Mouse (Mus musculus) heart, embryonic 15.5 days (tissue): ENCODE results near the gene Gcg. TPM values are rescaled to one million over a fixed set of nuclear protein-coding genes. Genes with fewer than 3 reads are reported as not detected.

Experiments used
- ATAC-seq: fragments of 200-750 bp; cut with Nextera tagmentation; replicated peaks from 2 replicates; pipeline ENCODE4 v1.8.0; 2017; ENCODE audit warnings: low read depth, moderate TSS enrichment; ENCODE audit not compliant: insufficient number of reproducible peaks, insufficient read depth, low FRiP score
- H3K27ac ChIP-seq: fragments of 300-500 bp; sonication (generic); 2 replicates; pipeline ENCODE4 v1.5.1; 2015; ENCODE audit warnings: mild to moderate bottlenecking, inconsistent platforms
- H3K27me3 ChIP-seq: fragments of 300-500 bp; sonication (generic); 2 replicates; pipeline ENCODE4 v1.6.1; 2015; ENCODE audit warnings: inconsistent platforms
- H3K36me3 ChIP-seq: fragments of 300-500 bp; sonication (generic); 2 replicates; pipeline ENCODE4 v1.6.1; 2015; ENCODE audit warnings: mild to moderate bottlenecking, inconsistent platforms
- H3K4me1 ChIP-seq: fragments of 300-500 bp; sonication (generic); replicated peaks from 2 replicates; pipeline ENCODE4 v1.6.1; 2015; ENCODE audit warnings: inconsistent platforms
- H3K4me2 ChIP-seq: fragments of 300-500 bp; sonication (generic); 2 replicates; pipeline ENCODE4 v1.6.1; 2015; ENCODE audit warnings: inconsistent platforms, mild to moderate bottlenecking, moderate library complexity
- H3K4me3 ChIP-seq: fragments of 300-500 bp; sonication (generic); 2 replicates; pipeline ENCODE4 v1.5.1; 2015; ENCODE audit warnings: mild to moderate bottlenecking, inconsistent platforms
- H3K9ac ChIP-seq: fragments of 300-500 bp; sonication (generic); 2 replicates; pipeline ENCODE4 v1.6.1; 2015; ENCODE audit warnings: mild to moderate bottlenecking, inconsistent platforms
- H3K9me3 ChIP-seq: fragments of 300-500 bp; sonication (generic); replicated peaks from 2 replicates; pipeline ENCODE4 v1.6.1; 2016; ENCODE audit warnings: inconsistent platforms
- WGBS: fragments of 180-500 bp; shearing (Covaris S2); methylation state at CpG from one replicate; pipeline ENCODE4 v1.1.7; 2015; ENCODE audit warnings: mixed read lengths; 5-methylcytosine and 5-hydroxymethylcytosine counted together
- polyA plus RNA-seq: library from polyadenylated mRNA; unstranded; fragments of >200 nt; fragmentation: Nextera tagmentation; extraction: Ambion mirVana; gene quantifications from 2 replicates; pipeline ENCODE4 v1.2.1, GENCODE M21; 2015

Gene Gcg
- polyA plus RNA-seq = not detected in 2 replicates

DNA sequence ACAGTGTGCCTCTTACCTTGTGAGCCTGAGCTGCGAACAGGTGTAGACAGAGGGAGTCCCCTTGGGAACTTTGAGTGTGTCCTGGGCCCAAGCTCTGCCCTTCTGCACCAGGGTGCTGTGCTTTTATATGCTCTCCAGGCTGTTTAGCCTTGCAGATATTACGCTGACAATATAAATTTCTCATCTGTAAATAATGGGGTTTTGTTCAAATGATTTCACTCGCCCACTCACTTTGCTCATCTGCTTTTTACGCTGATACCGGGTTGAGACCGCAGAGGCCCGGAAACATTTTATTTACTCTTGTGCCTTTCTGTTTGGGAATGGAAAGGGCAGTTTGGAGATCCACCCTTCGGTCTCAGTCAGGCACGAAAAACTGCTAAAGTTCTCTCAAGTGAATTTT lies at the start of gene Gcg:
Gene Gcg (minus strand): TSS at position 101 of the 400 bp plus-strand sequence.
- no peaks in the 10 kb centered on the region for H3K4me1 ChIP-seq
- no peak for ATAC-seq
- 86% methylated on average over 9 of the region's 9 CpGs for WGBS
- no peak within 1 kb of the TSS for H3K27ac ChIP-seq
- H3K4me2 ChIP-seq = no peak within 1 kb of the TSS
- H3K9ac ChIP-seq = no peak within 1 kb of the TSS
- no peaks in the 10 kb centered on the region for H3K9me3 ChIP-seq
- no peaks in the 10 kb centered on the region for H3K27me3 ChIP-seq
- H3K36me3 ChIP-seq = no peaks in the 10 kb centered on the region
- H3K4me3 ChIP-seq = no peak within 1 kb of the TSS

DNA sequence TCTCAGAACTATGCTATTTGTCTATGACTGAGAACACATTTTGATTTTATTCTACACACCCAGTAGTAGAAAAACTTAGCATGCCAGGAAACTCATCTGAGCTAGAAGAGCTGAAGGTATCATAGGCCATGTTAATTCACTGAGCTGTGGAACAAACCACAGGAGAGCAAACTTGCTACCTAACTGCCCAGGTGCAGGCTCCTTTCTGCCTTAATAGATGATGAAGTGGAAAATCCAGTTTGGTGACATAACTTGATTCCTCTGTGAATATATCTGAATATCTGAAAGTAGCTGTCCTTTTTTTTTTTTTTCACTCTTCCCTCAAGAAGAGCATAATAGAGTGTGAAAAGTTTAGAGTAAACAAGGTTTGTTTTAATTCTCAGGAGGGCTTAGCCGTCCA lies 47.6 kb upstream of the Gcg start:
- H3K27ac ChIP-seq = no peak overlapping the region
- ATAC-seq = no peak
- H3K27me3 ChIP-seq = no peaks in the 10 kb centered on the region
- no peak overlapping the region for H3K4me2 ChIP-seq
- H3K9me3 ChIP-seq = no peaks in the 10 kb centered on the region
- H3K36me3 ChIP-seq = no peaks in the 10 kb centered on the region
- no peak overlapping the region for H3K4me3 ChIP-seq
- 62% methylated on average over 1 of the region's 1 CpGs for WGBS
- H3K4me1 ChIP-seq = no peaks in the 10 kb centered on the region
- no peak overlapping the region for H3K9ac ChIP-seq

DNA sequence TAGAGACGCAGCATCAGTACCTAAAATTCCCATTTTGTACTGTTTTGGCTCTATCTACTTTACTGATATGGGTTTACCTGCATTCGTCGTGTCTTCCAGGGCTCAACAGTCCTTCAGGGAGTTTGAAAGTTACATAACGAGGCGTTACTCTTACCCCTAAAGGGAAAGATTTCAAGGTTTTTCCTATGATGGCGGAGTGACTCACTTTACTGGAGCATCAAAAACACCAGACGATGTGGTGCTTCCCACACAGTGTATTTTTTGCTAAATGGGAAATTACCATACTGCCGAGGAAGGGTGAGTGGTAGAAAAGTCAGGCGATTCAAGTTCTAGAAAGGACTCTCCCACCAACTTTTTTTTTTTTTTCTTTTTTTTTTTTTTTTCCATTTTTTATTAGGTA lies 42.9 kb upstream of the Gcg start:
- Histone ChIP-seq H3K27me3 (no peaks in the 10 kb centered on the region), H3K27ac (no peak overlapping the region), H3K36me3 (no peaks in the 10 kb centered on the region), H3K9me3 (no peaks in the 10 kb centered on the region), H3K4me2 (no peak overlapping the region), H3K4me1 (no peaks in the 10 kb centered on the region), H3K4me3 (no peak overlapping the region), H3K9ac (no peak overlapping the region)
- WGBS = 87% methylated on average over 9 of the region's 9 CpGs
- ATAC-seq = no peak

DNA sequence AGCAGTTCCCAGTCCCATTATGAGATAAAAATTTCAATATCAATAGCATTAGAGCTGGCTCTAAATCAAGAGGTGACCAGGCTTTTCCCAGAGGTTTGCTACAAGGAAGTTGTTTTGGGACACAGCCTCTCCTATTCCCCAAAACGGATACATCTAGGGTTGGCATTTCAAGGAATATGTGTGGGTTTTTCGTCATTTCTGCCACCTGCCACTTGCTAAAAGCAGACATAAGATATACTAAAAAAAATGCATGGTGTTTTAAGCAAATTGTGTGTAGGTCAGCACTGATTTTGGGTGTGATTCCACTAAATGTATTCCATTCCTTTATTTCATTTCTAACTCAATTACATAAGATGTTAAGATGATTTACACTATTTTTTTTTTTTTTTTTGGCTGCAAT lies 34.3 kb upstream of the Gcg start:
- no peaks in the 10 kb centered on the region for H3K4me1 ChIP-seq
- 76% methylated on average over 2 of the region's 2 CpGs for WGBS
- H3K4me2 ChIP-seq = no peak overlapping the region
- H3K27ac ChIP-seq = no peak overlapping the region
- H3K9me3 ChIP-seq = no peaks in the 10 kb centered on the region
- H3K36me3 ChIP-seq = no peaks in the 10 kb centered on the region
- H3K9ac ChIP-seq = no peak overlapping the region
- ATAC-seq = no peak
- no peak overlapping the region for H3K4me3 ChIP-seq
- H3K27me3 ChIP-seq = no peaks in the 10 kb centered on the region

DNA sequence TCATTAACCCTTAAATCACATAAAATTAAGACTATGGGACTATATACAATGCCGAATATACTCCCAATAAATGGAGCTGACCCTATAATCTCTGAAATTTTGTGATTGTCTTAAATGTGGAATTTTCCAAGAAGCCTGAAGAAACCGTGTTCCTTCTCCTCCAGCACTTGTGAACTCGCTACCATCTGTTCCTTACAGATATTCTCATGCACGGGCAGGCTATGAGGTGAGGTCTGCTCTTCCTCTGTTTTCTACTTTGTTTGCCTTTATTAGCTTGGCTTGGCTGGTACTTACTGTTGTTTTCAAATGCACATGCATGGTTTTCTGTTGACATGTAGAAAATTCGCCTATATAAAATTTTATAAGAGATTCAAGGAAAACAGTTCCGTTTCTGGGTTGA lies 31.0 kb upstream of the Gcg start:
- WGBS = 75% methylated on average over 6 of the region's 6 CpGs
- H3K27ac ChIP-seq = no peak overlapping the region
- H3K27me3 ChIP-seq = no peaks in the 10 kb centered on the region
- H3K9ac ChIP-seq = no peak overlapping the region
- no peak overlapping the region for H3K4me2 ChIP-seq
- no peaks in the 10 kb centered on the region for H3K4me1 ChIP-seq
- ATAC-seq = no peak
- no peak overlapping the region for H3K4me3 ChIP-seq
- H3K9me3 ChIP-seq = no peaks in the 10 kb centered on the region
- no peaks in the 10 kb centered on the region for H3K36me3 ChIP-seq

DNA sequence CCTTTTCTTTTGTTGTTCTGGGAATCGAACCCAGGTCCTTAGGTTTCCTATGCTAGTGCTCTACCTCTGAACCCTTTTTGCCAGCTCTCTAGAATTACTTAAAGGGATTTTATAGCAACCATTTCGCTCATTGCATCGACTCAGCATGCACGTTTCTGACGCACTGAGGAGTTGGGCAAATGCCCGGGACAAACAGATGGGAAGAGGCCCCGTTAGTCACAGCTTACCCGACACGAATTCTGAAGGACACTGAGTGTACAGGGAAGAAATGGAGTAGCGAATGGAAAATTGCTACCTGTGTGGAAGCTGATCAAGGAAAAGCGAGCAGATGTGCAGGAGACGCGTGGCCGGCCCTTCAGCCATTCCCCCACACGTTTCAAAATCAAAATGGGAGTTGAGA lies 30.0 kb upstream of the Gcg start:
- Histone ChIP-seq H3K4me1 (no peaks in the 10 kb centered on the region), H3K36me3 (no peaks in the 10 kb centered on the region), H3K9ac (no peak overlapping the region), H3K4me2 (no peak overlapping the region), H3K27me3 (no peaks in the 10 kb centered on the region), H3K9me3 (no peaks in the 10 kb centered on the region), H3K27ac (no peak overlapping the region), H3K4me3 (no peak overlapping the region)
- no peak for ATAC-seq
- WGBS = 86% methylated on average over 15 of the region's 15 CpGs

DNA sequence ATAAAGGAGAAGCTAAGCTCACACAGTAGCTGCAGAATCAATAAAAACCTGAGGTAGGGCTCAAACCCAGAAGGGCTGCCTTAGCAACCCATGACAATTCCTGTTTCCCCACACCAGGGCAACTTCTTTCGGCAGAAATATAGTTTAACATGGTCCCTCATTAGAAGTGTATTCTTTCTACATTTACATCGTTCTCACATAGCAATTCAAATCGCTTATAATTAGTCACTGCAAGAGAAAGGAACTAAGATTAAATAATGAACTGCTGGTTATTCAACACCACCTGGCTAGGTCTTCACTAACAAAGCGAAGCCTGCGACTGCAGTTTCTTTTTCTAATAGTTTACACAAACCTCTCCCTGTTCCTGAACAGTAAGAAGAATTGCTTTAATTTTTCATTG lies 23.7 kb upstream of the Gcg start:
- Histone ChIP-seq H3K9ac (no peak overlapping the region), H3K4me2 (no peak overlapping the region), H3K9me3 (no peaks in the 10 kb centered on the region), H3K27me3 (no peaks in the 10 kb centered on the region), H3K4me1 (no peaks in the 10 kb centered on the region), H3K36me3 (no peaks in the 10 kb centered on the region), H3K4me3 (no peak overlapping the region), H3K27ac (no peak overlapping the region)
- WGBS = 81% methylated on average over 5 of the region's 5 CpGs
- ATAC-seq = no peak

DNA sequence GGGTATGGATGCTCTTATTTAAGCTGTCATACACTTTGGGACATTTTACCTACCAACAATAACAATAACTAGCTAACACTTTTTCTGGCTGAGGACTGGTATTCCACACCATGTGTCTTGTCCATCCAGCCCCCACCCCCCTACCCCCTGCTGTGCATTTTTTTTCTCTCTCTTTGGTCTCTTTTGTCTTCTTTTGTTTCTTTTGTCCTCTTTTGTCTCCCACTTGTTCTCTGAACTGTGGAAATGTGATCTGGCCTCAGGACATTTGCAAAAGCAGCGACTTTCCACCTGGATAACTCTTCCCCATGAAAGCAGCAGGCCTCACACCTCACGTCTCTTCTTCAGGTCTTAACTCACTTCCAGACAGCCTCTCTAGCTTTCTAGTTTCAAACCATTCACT lies 23.0 kb upstream of the Gcg start:
- Histone ChIP-seq H3K4me2 (no peak overlapping the region), H3K9ac (no peak overlapping the region), H3K36me3 (no peaks in the 10 kb centered on the region), H3K4me1 (no peaks in the 10 kb centered on the region), H3K4me3 (no peak overlapping the region), H3K27me3 (no peaks in the 10 kb centered on the region), H3K9me3 (no peaks in the 10 kb centered on the region), H3K27ac (no peak overlapping the region)
- no peak for ATAC-seq
- WGBS = 48% methylated on average over 2 of the region's 2 CpGs

DNA sequence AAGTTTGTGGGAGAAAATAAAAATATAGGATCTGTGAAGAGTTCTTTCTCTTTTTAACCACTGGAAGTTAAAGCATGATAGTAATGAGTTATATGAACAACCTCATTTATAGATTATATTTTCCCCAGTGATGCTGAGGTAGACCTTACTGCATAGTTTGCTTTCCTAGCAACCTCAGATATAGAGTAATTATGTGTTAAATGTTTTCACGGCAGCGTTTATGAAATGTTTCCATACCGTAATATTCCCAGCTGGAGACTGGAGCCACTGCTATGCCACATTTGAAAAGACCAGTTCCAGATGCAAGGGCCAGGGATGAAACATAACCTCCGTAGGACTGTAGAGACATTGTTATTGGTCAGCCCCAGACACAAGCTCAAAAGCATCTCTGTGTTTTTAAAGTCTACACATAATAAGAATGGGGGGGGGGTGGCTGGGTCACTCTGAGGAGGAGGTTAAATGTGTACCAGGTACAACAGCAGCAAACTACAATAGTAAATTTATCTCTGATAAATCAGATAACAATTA lies 20.9 kb upstream of the Gcg start:
- Histone ChIP-seq H3K4me3 (no peak overlapping the region), H3K4me1 (no peaks in the 10 kb centered on the region), H3K9ac (no peak overlapping the region), H3K4me2 (no peak overlapping the region), H3K27ac (no peak overlapping the region), H3K27me3 (no peaks in the 10 kb centered on the region), H3K36me3 (no peaks in the 10 kb centered on the region), H3K9me3 (no peaks in the 10 kb centered on the region)
- ATAC-seq = no peak
- WGBS = 77% methylated on average over 4 of the region's 4 CpGs

DNA sequence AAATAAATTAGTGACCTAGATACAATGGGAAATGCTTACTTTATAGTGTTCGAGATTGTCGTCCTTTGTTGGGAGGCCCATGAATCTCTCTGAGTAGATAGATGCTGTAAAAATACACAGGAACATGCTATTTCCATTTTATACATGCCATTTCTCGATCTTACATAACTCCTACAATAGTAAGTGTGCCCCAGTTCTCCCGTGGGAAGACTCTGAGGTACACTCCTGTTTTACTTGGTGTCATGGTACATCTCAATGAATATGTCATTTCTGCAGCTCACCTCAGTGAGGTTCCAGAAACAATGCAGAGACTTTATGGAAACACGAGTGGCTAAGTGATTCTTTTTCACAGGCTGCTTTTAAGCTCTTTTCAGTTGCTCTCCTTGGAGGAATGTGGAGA lies 19.9 kb upstream of the Gcg start:
- Histone ChIP-seq H3K4me3 (no peak overlapping the region), H3K36me3 (no peaks in the 10 kb centered on the region), H3K27ac (no peak overlapping the region), H3K4me1 (no peaks in the 10 kb centered on the region), H3K27me3 (no peaks in the 10 kb centered on the region), H3K9me3 (no peaks in the 10 kb centered on the region), H3K4me2 (no peak overlapping the region), H3K9ac (no peak overlapping the region)
- no peak for ATAC-seq
- WGBS = 71% methylated on average over 5 of the region's 5 CpGs

DNA sequence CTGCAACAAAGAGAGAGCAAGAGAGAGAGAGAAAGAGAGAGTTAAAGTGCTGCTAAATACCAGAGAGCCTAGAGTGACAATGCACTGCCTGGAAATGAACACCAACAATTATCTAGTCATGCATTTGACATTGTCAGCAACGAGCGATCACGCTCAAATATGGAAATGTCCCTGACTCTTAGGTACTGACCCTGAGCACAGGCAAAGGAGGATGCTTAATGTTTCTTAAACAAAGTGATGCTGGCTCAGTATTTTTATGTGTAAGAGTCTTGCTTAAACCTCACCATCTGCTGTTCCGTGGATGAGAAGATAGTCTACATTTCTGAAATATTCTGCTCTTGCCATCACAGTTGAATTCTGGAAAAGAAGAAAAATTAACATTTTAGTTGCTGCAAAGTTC lies 19.1 kb upstream of the Gcg start:
- WGBS = 80% methylated on average over 4 of the region's 4 CpGs
- no peaks in the 10 kb centered on the region for H3K27me3 ChIP-seq
- no peaks in the 10 kb centered on the region for H3K36me3 ChIP-seq
- H3K4me3 ChIP-seq = no peak overlapping the region
- H3K4me2 ChIP-seq = no peak overlapping the region
- no peak for ATAC-seq
- no peaks in the 10 kb centered on the region for H3K9me3 ChIP-seq
- H3K4me1 ChIP-seq = no peaks in the 10 kb centered on the region
- H3K9ac ChIP-seq = no peak overlapping the region
- H3K27ac ChIP-seq = no peak overlapping the region

DNA sequence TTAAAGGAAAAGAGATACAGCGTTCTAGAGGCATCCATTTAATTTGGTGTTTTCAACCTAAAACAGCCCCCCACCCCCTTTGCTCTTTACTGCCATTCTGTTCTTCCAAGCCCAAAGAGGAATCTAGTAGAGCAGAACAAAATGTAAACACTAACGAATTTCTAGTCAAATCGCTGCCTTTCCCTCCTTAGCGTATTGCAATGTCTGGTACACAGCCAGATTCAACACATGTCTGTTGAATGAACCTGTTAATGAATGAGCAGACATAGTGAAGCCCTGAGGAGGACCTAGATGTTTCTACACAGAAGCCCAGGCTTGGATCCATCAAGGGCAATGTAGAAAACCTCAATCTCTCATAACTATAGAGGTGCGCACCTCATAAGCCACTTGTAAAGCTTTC lies 15.4 kb upstream of the Gcg start:
- Histone ChIP-seq H3K27me3 (no peaks in the 10 kb centered on the region), H3K9me3 (no peaks in the 10 kb centered on the region), H3K4me3 (no peak overlapping the region), H3K4me1 (no peaks in the 10 kb centered on the region), H3K27ac (no peak overlapping the region), H3K4me2 (no peak overlapping the region), H3K9ac (no peak overlapping the region), H3K36me3 (no peaks in the 10 kb centered on the region)
- 84% methylated on average over 5 of the region's 5 CpGs for WGBS
- ATAC-seq = no peak
